Mouse (Mus musculus): ENCODE data around the gene Fkbp2.

DNA sequence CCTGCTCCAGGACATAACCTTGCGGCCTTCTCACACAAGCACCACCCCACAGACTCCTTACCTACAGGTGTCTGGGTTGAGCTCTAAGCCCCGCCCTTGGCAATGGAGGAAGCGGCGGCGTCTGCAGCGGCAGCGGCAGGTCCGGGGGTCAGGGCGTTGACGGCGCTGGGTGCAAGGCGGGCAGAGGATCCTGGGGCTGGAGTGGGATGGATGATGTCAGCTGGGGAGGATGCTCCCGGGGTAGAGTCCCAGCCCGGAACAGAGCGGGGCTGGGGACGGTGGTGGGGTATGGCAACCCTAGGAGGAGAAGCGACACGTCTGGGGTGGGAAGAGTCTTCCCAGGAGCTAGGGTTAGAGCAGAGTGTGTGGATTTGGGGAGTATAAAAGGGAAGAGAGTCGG lies 5.0 kb upstream of the Fkbp2 start:
- no peak for TF ChIP-seq CTCF (conservative IDR thresholded peaks at IDR 0.05; ENCODE audit: low read length)
- no peak for TF ChIP-seq NANOG (IDR thresholded peaks at IDR 0.05; ENCODE audit: borderline replicate concordance, low read length)
